ENCODE assay signal across 7 mouse cellular contexts in genomic region chr8:72219541-72220363, GRCm38 (mm10). TPM values are rescaled to one million over a fixed set of nuclear protein-coding genes. Genes with fewer than 3 reads are reported as not detected.
A peak's percentile ranks its signal among the peaks of the same experiment; 100 is the strongest.
DNase-seq lines count a peak whose midpoint lies in the region; ATAC-seq lines count a peak whose summit lies in the region.

TSS of gene Fam32a (plus strand) at chr8:72219730.

- H3K4me3 ChIP-seq in intestine, embryonic 16.5 days (ENCODE audit: low read length), result peak within 1 kb of the TSS; percentile 59
- peak within 1 kb of the TSS; percentile 87 for H3K4me3 ChIP-seq in midbrain, embryonic 11.5 days (ENCODE audit: low read depth, low read length)

- no peaks in the 10 kb centered on the region for H3K9me3 ChIP-seq in intestine, embryonic 16.5 days (ENCODE audit: control insufficient read depth, low read length)
- H3K9me3 ChIP-seq in midbrain, embryonic 11.5 days (ENCODE audit: control insufficient read depth, low read length), result no peaks in the 10 kb centered on the region

- no peaks in the 10 kb centered on the region for H3K27me3 ChIP-seq in intestine, embryonic 16.5 days (replicated peaks; ENCODE audit: control insufficient read depth, insufficient read depth, low read length)
- H3K27me3 ChIP-seq in midbrain, embryonic 11.5 days (ENCODE audit: control insufficient read depth, insufficient read depth, low read length), result no peaks in the 10 kb centered on the region

- peaks cover 18% of the 10 kb centered on the region for H3K36me3 ChIP-seq in intestine, embryonic 16.5 days (ENCODE audit: control insufficient read depth, insufficient read depth, low read length)
- H3K36me3 ChIP-seq in midbrain, embryonic 11.5 days (ENCODE audit: control insufficient read depth, insufficient read depth, low read length), result peaks cover 12% of the 10 kb centered on the region; the same call in 1 of the 2 replicates

- H3K4me1 ChIP-seq in intestine, embryonic 16.5 days (ENCODE audit: control insufficient read depth, insufficient read depth, low read length), result peaks cover 9% of the 10 kb centered on the region
- peaks cover 5% of the 10 kb centered on the region for H3K4me1 ChIP-seq in midbrain, embryonic 11.5 days (ENCODE audit: control insufficient read depth, insufficient read depth, low read length)

- peak within 1 kb of the TSS; percentile 78 for H3K9ac ChIP-seq in intestine, embryonic 16.5 days (ENCODE audit: low read depth, low read length)
- peak within 1 kb of the TSS; percentile 79 for H3K9ac ChIP-seq in midbrain, embryonic 11.5 days (ENCODE audit: low read length)

- H3K4me2 ChIP-seq in intestine, embryonic 16.5 days (ENCODE audit: low read depth, low read length), result peak within 1 kb of the TSS; percentile 77
- H3K4me2 ChIP-seq in midbrain, embryonic 11.5 days, result peak within 1 kb of the TSS; percentile 89

- peak; percentile 99 for ATAC-seq in intestine, embryonic 16.5 days
- peak; percentile 98 for ATAC-seq in midbrain, embryonic 11.5 days (ENCODE audit: low FRiP score)

- 15% methylated on average over 39 of the region's 39 CpGs for WGBS in intestine, embryonic 16.5 days
- 18% methylated on average over 39 of the region's 39 CpGs for WGBS in midbrain, embryonic 11.5 days

- H3K27ac ChIP-seq in intestine, embryonic 16.5 days (ENCODE audit: low read length), result peak within 1 kb of the TSS; percentile 69
- no peak within 1 kb of the TSS; the same call in 1 of the 2 replicates for H3K27ac ChIP-seq in midbrain, embryonic 11.5 days (ENCODE audit: low read depth, low read length)

- DNase-seq in adrenal gland, adult 8-10 months, result peak; percentile 87
- DNase-seq in embryo, embryonic 9.5 days (ENCODE audit: extremely low spot score), result peak; percentile 88
- peak; percentile 71 to 89 for DNase-seq in gastrocnemius, postnatal 4 days (ENCODE audit: low spot score in 2 of 2)
- peak; percentile 82 to 87 for DNase-seq in left cerebral cortex, postnatal 36 days (ENCODE audit: low spot score in 2 of 2)
- peak; percentile 98 for DNase-seq in midbrain, embryonic 11.5 days (ENCODE audit: low spot score, missing footprints)
- peak; percentile 98 for DNase-seq in skeletal muscle tissue, adult 2 months (ENCODE audit: low read depth, low spot score)

- intact Hi-C loops in left cerebral cortex, postnatal 36 days (cut with DNase I), result no loop called here

RNA-seq across cellular contexts. Expression of gene Fam32a, which starts in this region (rescaled TPM):
- total RNA-seq in adrenal gland, adult 8-10 months (2022), result 10 to 100 TPM; 57.8 to 69.3 (median 65.2) TPM
- 10 to 100 TPM; 24.3 to 25.9 TPM for total RNA-seq in gastrocnemius, postnatal 4 days (2021)
- polyA plus RNA-seq in intestine, embryonic 16.5 days (2015; fragmentation: Nextera tagmentation; extraction: Ambion mirVana), result 71.7 and 76.3 TPM in 2 replicates
- total RNA-seq in left cerebral cortex, postnatal 36 days (2021), result 10 to 100 TPM; 57.2 to 59.3 TPM
- polyA plus RNA-seq in midbrain, embryonic 11.5 days (2014; fragmentation: Nextera tagmentation; extraction: Ambion mirVana), result 73.1 and 77.8 TPM in 2 replicates
